Mouse (Mus musculus) layer of hippocampus, adult 18-20 months (tissue): Measurements from ENCODE around the gene Tmem108. TPM values are rescaled to one million over a fixed set of nuclear protein-coding genes. Genes with fewer than 3 reads are reported as not detected.
A peak's percentile ranks its signal among the peaks of the same experiment; 100 is the strongest.

Experiments
- DNase-seq, 2 experiments: peaks; one replicate each; pipeline ENCODE4 v3.0.0; 2022; ENCODE audit warnings: low spot score in 2 of 2
- total RNA-seq, 2 experiments: library from RNA; stranded (reverse); gene quantifications; 2 replicates each; pipeline ENCODE4 v1.2.3; 2021

Gene Tmem108
- total RNA-seq, 2 experiments from 2014 or later: 32.1 to 35.4 TPM

DNA sequence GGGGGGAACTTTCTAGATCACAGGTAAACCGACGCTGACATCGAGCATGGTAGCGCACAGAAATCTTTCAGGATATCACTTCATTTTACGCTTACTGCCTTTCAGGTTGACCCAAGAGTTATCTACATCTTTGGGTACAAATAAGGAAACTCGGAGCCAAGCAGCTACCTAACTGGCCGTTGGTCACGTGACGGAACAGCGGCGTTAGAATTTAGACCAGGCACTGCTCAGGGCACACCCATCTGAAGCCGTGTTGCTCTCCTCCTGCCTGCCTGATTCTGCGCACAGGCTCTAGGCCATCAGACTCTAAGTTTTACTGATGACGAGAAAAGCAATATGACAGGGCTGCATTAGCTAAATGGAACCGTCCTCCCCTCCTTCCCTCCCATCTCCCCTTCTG, 204.6 kb downstream of the Tmem108 start:
- no peak for DNase-seq

DNA sequence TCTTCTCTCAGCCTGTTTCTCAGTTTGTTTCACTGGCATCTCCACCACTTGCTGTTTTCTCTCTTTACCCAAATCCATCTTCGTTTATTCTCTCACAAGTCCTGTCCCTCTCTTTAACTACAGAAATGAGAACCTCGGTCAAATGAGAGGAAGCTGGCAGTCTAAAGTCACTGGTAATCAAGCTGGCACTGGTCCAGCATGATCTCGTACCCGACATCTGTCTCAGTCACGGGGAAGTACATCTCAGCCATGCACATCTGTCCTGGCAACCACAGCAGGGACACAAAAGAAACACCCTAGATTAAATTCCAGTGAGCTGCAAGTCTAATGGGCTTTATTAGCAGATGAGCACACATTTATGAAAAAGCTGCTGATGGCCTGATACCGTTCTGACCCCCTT, 206.3 kb downstream of the Tmem108 start:
- no peak for DNase-seq

DNA sequence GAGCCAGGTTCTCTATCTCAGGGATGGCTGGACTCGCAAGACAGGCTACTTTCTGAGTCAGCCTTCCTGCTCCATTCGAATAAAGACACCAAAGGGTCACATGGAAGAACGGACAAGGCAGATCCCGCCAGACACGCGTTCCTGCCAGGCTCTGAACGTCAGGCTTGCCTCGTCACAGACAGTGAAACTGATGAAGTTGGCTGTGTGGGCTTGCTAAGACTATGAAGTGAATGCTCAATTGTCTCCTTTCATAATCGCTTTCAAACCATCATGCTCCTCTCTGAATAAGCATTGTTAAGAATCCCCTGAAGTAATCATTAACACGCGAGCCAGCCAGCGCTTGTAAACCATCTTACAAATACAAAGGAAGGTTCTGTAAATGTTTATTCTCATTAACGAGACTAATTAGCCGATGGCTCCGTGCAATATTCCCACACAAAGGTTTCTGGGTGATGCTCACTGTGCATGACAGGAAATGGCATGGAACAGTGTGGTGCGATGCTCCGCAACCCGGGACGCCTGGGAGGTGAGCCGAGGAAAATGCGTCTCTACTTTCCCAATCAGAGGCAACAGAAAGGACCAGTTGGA, 210.9 kb downstream of the Tmem108 start:
- no peak for DNase-seq

DNA sequence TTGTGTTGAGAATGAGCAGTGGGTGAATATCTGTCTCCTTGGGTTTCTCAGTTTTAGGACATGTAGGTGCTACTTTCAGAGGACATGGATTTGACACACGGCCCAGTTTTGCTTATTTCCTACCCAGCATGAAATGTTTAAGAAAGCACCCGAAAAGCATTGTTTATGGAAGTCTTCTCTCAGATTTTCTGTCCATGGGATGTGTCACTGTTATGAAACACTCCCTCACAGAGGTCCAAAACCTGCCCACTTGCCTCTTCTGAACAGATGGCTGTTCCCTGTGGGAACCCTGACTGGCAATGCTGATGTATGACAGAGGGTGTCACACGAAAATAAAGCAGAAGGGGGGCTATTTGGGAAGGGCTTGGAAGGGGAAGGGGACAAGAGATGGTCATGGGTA, 212.5 kb downstream of the Tmem108 start:
- DNase-seq: peak; percentile 68 to 84

DNA sequence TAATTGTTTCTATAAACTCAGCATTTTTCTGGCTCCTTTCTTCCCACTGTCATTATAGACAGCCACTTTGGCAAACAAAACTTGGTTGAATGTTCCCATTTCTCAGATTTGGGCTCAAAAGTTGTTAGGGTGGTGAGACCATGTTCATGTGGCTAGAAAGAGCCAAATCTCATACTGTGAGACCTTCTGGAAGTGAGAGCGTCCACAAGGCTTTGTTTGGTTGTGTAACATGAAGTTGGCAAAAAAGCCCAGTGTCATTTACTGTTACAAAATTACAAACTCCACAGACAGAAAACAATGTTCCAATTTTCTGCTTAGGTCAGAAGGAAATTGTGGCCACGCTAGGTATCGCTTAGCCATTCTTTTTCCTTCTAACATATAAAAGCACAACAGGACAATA, 213.0 kb downstream of the Tmem108 start:
- DNase-seq: no peak

DNA sequence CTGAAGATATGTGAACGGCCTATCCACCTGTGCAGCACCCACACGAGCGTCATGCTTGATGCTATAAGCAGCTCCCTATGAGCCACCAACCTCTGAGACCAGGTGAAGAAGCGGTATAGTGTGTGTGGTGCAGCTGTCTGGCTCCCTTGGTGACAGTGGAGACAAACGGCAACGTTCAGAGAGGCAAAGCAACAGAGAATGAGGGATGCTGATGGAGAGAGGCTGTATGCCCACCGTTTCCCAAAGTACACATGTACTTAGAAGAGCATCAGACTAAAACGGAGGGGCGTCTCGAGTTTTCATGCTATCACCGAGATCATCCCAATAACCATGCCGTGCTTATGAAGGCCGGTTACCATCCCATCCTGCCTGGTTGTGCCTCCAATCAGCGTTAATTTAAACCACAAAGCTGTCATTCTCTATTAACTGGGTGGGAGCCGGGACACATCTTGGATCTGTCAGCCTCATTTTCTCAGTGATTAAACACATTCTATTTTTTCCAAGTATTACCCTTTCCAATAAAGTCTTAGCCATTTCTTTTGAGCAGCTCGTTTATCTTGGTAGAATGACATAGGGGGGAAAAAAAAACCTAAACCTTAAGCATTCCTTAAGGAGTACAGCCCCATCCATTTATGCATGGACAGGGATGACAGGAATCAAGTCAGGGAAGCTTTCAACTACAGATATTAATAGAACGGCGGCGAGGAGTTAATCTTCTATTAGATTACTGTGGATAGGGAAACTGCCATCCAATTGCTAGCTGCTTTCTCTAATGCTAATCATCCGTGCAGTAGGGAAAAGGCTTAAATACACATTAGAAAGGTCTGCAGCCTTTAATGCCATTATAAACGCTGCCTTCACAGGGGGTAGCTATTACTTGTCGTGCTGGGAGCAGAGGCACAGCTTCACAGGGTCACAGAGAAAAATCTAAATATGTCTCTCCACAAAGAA, 214.7 kb downstream of the Tmem108 start:
- no peak for DNase-seq

DNA sequence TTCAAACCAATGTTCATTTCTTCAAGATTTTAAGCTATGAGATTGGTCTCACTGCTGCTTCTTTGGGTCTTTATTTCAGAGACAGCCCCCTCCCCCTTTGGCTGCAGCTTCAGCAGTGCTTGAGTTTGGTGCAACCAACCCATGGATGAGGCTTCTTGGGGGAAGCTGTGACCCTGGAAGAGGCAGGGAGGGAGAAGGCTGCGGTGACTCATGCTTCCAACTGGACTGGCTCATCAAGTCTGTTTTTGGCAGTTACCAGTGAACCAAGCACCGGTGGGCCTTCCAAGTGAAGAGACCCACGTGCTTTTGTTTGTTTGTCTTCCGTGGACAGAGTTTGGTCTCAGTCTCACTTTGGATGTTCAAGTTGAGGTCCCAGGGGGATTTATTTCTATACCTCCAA, 215.9 kb downstream of the Tmem108 start:
- DNase-seq: no peak

DNA sequence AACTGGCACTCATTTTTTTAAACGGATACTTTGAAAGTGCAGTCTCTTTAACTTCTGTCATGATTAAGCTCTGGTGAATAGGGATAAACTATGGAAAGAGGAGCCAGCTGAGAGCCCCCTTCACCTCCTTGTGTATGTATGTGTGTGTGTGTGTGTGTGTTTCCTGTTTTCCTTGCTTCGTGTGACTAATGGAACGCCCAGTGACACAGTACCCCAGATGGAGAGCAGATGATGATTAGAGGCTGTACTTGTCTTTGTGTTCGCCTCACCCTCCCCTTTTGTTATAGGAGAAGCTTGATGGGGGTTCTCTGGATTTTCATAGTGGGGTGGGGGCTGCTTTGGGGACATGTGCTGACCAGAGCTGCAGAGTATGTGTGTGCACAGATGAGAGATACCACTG, 216.4 kb downstream of the Tmem108 start:
- no peak for DNase-seq

DNA sequence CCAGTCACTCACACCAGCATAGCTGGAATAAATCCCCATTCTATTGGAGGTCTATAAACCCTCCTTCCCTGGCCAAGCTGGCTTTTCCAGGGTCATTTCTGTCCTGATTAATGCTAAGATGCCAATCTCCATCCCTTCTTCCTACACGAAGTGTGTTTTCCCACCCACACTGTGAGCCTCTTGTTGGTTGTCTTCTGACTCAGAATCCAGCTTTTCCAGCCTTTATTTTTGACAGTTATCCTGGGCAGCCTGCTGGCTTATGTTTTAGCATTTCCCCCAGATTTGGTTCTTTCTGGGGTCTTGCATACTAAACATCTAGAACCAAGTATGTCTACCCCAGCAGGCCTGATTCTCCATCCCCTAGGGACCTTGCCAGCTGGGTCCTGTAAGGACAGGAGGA, 217.0 kb downstream of the Tmem108 start:
- DNase-seq: no peak

DNA sequence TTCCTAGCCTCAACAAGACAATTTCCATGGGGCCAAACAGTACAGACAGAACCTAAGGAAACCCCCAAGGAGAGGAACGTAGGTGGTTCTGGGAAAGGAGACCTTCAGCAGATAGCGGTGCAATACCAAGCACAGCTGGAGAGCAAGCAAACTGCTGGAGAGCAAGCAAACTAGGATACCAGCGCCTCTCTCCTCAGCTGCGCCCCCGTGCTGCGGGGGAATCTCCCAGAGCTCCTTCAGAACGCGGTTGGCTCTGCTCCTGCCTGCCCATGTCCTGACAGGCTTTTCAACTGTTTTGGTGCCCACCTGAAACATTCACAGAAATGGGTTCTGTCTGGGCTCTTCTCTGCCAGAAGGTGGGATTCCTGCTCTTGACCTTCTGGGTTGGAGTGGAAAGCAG, 221.1 kb downstream of the Tmem108 start:
- no peak for DNase-seq

DNA sequence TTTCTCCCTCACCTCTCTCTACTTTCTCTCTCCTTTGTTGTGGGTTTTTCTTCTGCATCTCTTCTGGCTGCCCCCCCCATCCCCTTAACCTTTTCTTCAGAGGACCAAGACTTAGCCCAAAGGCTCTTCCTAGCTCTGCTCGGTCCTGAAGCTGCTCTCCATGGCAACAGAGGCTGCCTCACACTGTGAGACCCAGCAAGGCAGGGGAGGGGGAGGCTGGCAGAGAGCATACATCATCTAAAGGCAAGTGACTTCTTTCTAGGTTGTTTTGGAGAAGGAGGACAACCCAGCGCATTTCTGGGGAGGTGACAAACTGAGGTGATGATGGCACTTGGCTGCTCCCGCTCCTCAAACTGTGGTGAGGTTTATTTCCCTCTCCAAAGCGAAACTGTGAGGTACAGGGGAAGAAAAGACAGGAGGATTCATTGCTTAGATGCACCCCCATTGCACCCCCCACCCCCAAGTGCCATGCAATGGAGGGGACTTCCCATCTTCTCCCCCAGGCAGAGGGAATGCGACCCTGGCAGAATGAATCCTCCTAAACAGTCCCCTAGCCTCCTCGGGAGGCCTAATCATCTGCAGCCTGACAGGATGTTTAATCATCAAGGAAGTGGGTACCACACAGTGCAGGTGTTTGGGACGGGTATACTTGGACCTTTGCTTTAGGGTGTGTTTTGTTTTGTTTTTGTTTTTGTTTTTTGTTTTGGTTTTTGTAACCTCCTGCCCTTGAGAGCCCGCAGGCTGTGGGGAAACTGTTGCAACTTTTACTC, 223.4 kb downstream of the Tmem108 start:
- no peak for DNase-seq

DNA sequence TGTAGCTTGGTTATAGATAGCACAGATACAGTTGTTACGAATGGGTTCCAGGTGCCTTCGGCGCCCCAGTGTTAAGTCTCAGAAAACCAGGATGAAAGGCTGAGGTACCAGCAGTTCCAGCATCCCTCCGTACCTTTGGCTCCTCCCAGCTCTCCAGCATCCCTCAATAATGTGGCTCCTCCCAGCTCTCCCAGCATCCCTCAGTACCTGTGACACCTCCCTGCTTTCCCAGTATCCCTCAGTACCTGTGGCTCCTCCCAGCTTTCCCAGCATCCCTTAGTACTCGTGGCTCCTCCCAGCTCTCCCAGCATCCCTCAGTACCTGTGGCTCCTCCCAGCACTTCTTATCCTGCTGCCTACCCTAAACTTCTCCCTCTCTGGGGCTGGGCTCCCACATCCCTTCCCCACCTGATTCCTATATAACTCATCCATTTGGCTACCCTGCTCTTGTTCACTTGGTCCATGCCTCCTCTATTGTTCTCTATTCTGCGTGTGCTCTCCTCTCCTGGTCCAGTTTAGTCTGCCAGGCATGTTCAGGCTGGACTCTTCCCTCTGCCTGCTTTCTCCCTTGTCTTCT, 225.5 kb downstream of the Tmem108 start:
- DNase-seq: no peak

DNA sequence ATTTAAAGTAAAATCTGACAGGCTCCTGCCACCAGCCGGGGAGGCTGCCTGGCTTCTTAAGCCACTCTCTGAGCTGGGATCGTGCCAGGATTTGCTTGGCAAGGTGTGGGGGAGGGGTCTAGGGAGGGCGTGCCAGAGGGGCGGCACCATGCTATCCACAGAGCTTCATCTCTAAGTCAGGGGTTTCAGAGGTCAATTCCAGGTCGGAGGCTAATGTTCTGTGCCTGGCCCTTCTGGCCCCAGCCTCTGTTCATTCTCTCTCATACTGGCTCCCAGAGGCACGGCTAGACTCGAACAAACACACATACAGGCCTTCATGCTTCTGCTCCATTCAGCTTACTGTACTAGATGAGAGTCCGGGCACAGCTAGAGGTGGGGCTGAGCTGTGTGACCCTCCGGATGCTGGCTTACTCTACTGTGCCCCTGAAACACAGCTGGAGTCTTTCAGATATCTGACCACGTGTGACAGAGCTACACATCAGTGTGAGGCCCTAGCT, 236.5 kb downstream of the Tmem108 start:
- no peak for DNase-seq

DNA sequence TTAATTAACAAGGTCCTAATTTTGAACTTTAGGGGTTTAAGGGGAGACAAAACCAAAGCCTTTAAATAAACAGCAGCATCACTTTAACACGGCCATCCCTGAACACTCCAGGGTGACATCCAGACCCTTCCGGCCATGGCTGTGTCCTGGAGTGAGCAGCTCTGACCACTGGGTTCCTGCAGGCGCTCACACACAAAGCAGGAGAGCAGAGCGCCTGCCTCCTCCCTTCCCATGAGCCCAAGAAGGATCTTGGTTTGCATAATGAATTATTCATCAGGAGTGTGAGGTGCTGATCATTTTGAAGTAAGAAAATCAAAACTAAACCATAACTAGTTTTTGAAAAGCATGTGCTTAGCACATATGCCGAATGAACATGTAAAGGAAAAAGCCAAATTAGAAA, 237.0 kb downstream of the Tmem108 start:
- DNase-seq: no peak

DNA sequence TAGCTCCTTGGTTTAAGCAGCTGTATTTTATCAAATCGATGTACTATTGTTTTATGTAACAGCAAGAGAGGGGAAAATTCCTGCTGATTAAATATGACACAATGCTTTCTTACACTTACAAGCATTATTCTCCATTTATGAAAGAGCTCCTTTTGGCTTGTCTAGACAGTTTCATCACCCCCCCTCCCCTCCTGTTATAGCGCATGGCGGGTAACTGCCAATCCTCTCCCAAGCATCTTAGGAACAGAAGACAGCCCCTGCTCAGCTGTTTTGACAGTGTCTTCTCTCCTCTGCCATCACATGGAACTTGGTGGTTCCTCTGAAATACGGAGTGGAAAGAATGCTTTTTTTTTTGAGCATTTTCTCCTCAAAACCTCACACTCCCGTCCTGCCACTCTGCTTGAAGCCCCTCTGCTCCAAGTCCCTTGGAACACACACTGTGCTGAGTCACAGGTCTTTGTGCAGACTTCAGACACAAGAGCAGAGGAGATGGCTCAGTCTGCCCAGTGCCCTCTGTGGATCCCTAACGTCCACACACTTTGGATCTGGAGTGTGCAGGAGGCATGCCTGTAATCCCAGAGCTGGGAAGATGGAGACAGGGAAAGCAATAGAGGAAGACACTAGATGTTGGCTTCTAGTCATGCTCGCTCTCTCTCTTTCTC, 237.8 kb downstream of the Tmem108 start:
- peak in 1 of 2 experiments; percentile 52 for DNase-seq

DNA sequence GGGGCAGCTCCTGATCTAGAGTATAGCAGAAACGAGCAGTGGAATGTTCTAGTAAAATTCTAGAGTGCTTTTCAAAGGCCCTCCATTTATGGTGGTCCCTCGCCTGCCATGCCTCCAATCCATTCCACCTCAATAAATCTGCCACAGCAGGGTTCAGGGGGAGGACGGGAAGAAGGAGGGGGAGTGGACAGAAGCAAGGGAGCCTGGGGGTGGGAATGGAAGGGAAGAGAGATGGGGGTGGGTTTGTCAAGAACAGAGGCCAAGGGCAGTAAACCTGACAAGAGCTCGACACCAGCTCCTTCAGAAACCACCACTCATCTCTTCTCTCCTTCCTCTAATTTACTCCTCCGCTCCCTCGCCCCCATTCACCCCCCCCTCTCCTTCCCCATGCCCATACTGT, 238.6 kb downstream of the Tmem108 start:
- DNase-seq: no peak

DNA sequence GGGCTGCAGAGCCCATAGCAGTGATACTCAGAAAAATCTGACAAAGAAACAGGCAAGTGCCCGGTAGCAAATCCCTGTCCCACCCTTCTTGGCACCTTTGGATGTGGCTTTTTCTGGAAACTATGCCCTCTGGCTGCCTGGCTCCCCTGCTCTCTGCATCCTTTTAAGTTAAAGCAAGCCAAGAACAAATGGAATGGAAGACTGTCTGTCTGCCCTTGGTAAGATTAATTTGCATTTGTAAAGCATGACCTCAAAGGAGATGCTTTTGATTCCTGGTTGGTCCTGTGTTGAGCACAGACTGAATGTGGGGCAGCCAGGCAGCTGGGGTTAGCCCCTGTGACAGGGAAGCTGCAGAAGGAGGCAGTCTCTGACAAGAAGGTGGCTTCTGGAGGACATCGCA, 247.8 kb downstream of the Tmem108 start:
- no peak for DNase-seq

DNA sequence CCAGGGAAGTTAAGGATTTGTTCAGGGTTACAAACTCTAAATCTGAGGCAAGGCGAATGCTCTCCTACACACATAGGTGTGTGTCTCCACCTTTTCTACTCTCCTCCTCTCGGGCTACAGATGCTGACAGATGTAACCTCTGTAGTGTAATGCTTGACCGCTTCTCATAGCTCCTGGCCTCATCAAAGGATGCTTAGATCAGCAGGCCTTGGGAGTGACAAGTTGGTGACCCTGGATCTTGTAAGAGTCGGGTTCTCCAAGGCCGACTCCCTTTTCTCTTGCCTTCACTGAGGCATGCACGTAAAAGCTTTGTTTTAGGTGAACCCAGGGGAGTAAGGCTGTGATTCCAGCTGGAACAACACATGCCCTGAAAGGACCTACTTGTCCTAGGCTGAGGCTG, 249.4 kb downstream of the Tmem108 start:
- no peak for DNase-seq

DNA sequence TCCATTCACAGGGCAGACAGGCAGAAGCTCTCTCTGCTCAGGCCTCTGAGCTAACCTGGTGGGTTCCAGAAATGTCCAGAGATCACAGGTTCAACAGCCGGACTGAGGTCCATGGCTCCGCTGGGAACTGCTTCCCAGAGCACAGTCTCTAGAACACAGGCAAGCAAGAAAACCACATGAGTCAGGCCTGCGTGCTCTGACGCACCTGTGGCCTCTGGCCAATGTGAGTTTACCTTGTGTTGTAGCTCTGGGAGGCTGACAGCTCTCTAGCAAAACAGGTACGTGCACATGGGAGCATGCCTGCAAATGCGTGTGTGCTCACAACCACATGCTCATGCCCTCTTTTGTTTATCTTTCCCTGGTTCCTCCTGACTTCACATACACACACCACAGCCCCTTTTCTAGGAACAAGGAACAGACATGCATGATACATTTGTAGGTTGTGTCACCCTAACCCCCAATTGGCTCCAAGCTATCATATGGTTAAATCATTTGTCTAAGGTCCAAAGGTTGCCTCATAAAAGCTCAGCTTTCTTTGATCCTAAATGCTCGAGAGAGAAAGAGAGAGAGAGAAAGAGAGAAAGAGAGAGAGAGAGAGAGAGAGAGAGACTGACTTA, 254.6 kb downstream of the Tmem108 start:
- no peak for DNase-seq

DNA sequence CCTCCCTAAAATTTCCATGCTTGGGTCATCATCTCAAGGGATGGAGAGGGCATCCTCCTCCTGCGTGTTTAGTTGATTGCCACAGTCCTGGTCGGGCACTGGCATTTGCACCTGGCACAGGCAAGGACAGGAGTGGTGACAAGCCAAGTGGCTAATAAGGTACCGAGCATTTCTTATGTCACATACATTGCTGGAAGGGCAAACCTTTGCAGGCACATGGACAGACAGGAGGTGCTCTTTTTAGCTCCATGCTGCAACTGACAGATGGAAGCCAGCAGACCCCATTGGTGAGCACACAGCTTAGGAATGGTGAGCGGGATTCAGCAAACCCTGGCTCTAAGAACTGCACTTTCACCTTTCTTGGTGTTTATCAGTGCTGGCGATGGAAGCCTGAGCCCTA, 256.6 kb downstream of the Tmem108 start:
- DNase-seq: no peak

DNA sequence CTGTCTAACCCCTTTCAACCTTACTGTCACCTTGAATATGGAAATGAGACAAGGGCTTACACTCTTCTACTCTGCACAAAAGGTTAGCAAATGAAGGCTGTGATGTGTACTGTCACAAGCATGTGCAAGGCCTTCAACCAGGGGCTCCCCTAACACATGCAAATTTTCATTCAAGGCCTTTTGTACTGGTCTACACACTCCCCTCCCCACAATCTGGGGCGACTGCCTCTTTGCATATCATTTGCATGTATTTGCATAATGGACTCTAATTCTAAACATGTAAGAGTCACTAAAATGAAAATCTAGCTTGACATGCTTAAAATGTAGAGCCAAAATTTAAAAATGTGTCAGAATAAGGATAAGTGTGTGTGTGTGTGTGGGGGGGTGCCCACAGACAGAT, 257.0 kb downstream of the Tmem108 start:
- no peak for DNase-seq
